Mouse (Mus musculus) liver, adult 2 months (tissue): ENCODE measurements around the gene Shq1.

Experiments
- CTCF ChIP-seq: fragments of 200-500 bp; IDR thresholded peaks from 2 replicates; pipeline ENCODE4 v1.5.1; 2011; ENCODE audit warnings: low read depth, low read length, control low read depth
- POLR2A ChIP-seq: fragments of 200-500 bp; IDR thresholded peaks from 2 replicates; pipeline ENCODE4 v1.6.1; 2011; ENCODE audit warnings: low read length, control low read depth; ENCODE audit not compliant: insufficient read depth; ENCODE audit errors: extremely low read depth

- TF ChIP-seq POLR2A, result no peak
- no peak for TF ChIP-seq CTCF
These were observed 8.7 kb downstream of the Shq1 start for GRCm38 (mm10) chr6:100662224-100662623.
